24 mouse cellular contexts compared by ENCODE assay signal in the genomic region with DNA sequence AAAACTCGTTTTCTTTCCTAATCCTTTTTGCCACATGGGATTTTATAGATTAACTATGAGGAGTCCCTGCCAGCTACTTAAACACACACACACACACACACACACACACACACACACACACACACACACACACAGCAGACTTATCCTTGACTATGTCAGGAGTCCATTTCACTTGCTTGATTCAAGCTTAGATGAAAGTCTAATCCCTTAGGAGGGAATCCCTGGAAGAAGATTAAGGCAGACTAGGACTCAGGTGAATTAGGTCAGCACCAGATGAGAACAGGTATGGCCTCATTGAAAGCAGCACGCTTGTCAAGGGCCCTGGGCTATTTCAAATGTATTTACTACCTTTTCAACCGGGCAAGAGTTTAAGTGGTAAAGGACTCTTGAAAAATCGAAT.
"Had no signal": no experiment of that assay in that cellular context is flagged by ENCODE, and none has a peak within 500 bp of the region (broad histone marks: within the 10 kb centered on the region; RNA-seq: fewer than 3 reads in every experiment).

No protein-coding gene starts in this region.

- H3K27ac ChIP-seq: heart, embryonic 10.5 days; hindbrain, embryonic 10.5 days; hindbrain, embryonic 12.5 days; hindbrain, embryonic 14.5 days; intestine, embryonic 15.5 days; layer of hippocampus, adult 2 months; limb, embryonic 13.5 days; limb, embryonic 15.5 days; liver, embryonic 13.5 days had no signal

- DNase-seq: gastrocnemius, postnatal 14 days; gastrocnemius, postnatal 36 days; heart, adult 18-20 months; heart, postnatal 10 days; heart, postnatal 4 days; kidney, adult 18-20 months; kidney, adult 8-10 months; kidney, postnatal 10 days; kidney, postnatal 25 days; kidney, postnatal 4 days; left cerebral cortex, postnatal 4 days; liver, embryonic 13.5 days had no signal

- H3K4me2 ChIP-seq: heart, embryonic 12.5 days; hindbrain, embryonic 12.5 days; hindbrain, embryonic 14.5 days; intestine, embryonic 15.5 days; limb, embryonic 13.5 days; limb, embryonic 15.5 days; liver, embryonic 13.5 days had no signal

- H3K27me3 ChIP-seq: hindbrain, embryonic 12.5 days; intestine, embryonic 15.5 days; limb, embryonic 13.5 days; limb, embryonic 15.5 days; liver, embryonic 13.5 days had no signal

- H3K36me3 ChIP-seq: heart, embryonic 10.5 days; heart, embryonic 12.5 days; hindbrain, embryonic 12.5 days; intestine, embryonic 15.5 days; limb, embryonic 13.5 days; limb, embryonic 15.5 days; liver, embryonic 13.5 days had no signal

- ATAC-seq: hindbrain, embryonic 16.5 days; inflammation-experienced regulatory T-cells, adult 6 months; intestine, embryonic 15.5 days; intestine, postnatal 0 days had no signal

- H3K9ac ChIP-seq: heart, embryonic 12.5 days; hindbrain, embryonic 12.5 days; hindbrain, embryonic 14.5 days; intestine, embryonic 15.5 days; limb, embryonic 13.5 days; limb, embryonic 15.5 days; liver, embryonic 13.5 days had no signal

- H3K4me3 ChIP-seq: heart, embryonic 10.5 days; heart, embryonic 12.5 days; hindbrain, embryonic 10.5 days; hindbrain, embryonic 12.5 days; intestine, embryonic 15.5 days; layer of hippocampus, adult 2 months; limb, embryonic 13.5 days; limb, embryonic 15.5 days; liver, embryonic 13.5 days had no signal

- H3K4me1 ChIP-seq: heart, embryonic 10.5 days; heart, embryonic 12.5 days; intestine, embryonic 15.5 days; limb, embryonic 15.5 days had no signal

- H3K9me3 ChIP-seq: heart, embryonic 10.5 days; heart, embryonic 12.5 days; hindbrain, embryonic 10.5 days; hindbrain, embryonic 12.5 days; intestine, embryonic 15.5 days; limb, embryonic 13.5 days; limb, embryonic 15.5 days; liver, embryonic 13.5 days had no signal
